Mouse (Mus musculus) urinary bladder, postnatal 0 days (tissue): Measurements from ENCODE around the gene Gipc2. TPM values are rescaled to one million over a fixed set of nuclear protein-coding genes. Genes with fewer than 3 reads are reported as not detected.

ENCODE experiments used
- polyA plus RNA-seq: library from polyadenylated mRNA; unstranded; fragments of >200 nt; fragmentation: Nextera tagmentation; extraction: Ambion mirVana; gene quantifications from 2 replicates; pipeline ENCODE4 v1.2.1, GENCODE M21; 2015

Gene Gipc2
- 4.0 and 4.5 TPM in 2 replicates for polyA plus RNA-seq

GRCm38 (mm10) chr3:152166099-152166423 is at the start of gene Gipc2:
Gipc2 (minus strand) TSS chr3:152166230.

DNA sequence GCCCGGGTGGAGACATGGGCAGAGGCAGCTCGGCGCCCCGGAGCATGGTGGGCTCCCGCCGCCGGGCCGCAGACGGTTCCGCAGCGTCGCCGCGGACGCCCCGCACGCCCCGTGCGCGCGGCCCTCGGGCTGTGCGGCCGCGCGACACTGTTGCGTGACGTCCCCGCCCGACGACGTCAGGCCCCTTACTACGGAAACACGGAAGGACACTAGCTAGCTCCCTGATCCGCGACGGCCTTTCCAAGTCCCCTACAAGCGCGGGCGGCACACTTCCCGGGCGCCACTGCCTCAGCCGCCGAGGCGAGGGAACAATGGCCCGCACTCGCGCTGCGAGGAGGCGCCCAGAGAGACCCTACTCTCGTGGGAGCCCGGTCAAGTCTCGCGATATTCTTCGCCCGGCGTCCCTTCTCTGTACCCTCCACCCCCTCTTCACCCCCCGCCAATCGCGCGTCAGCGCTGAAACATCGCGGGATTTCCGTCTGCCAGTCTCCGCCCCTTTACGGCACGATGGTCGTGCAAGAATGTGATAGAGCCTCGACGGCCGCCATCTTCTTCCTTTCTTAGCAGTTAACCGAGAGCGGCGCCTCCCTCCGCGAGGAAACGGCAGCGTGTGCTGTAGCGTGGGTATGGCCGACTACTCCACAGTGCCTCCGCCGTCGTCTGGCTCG is 44.1 kb upstream of the Gipc2 start, which contains the start of the genes Dnajb4 and Fubp1:
Gene Dnajb4, minus strand, starts transcription at position 336 of the 668 bp plus-strand sequence.
Gene Fubp1, plus strand, starts transcription at position 456 of the 668 bp plus-strand sequence.

Other genes starting within 250 kb of the Gipc2 start
- 29.2 and 36.7 TPM in 2 replicates for gene Dnajb4, start 44.1 kb upstream of the Gipc2 start, polyA plus RNA-seq
- 64.7 and 76.9 TPM in 2 replicates for gene Fubp1, start 44.2 kb upstream of the Gipc2 start, polyA plus RNA-seq
- gene Nexn, start 100.1 kb upstream of the Gipc2 start, polyA plus RNA-seq: 136 and 159 TPM in 2 replicates
- gene Miga1, start 174.2 kb upstream of the Gipc2 start, polyA plus RNA-seq: 3.9 and 4.5 TPM in 2 replicates
- 14.7 and 18.1 TPM in 2 replicates for gene Usp33, start 180.2 kb upstream of the Gipc2 start, polyA plus RNA-seq
- gene Zzz3, start 229.2 kb upstream of the Gipc2 start, polyA plus RNA-seq: 21.8 and 25.0 TPM in 2 replicates